Comparison of ENCODE assay signal across 10 mouse cellular contexts in genomic region chr15:7016018-7016417, GRCm38 (mm10).
"Had no signal": no experiment of that assay in that cellular context is flagged by ENCODE, and none has a peak within 500 bp of the region (broad histone marks: within the 10 kb centered on the region; RNA-seq: fewer than 3 reads in every experiment).

No protein-coding gene starts in this region.

- H3K4me3 ChIP-seq: limb, embryonic 15.5 days; liver, embryonic 12.5 days; lung, embryonic 15.5 days; midbrain, embryonic 12.5 days had no signal

- H3K4me1 ChIP-seq: liver, embryonic 12.5 days; midbrain, embryonic 12.5 days had no signal

- ATAC-seq: liver, embryonic 12.5 days had no signal

- H3K27me3 ChIP-seq: limb, embryonic 15.5 days; liver, embryonic 12.5 days; lung, embryonic 15.5 days; midbrain, embryonic 12.5 days had no signal

- H3K36me3 ChIP-seq: limb, embryonic 15.5 days; liver, embryonic 12.5 days; lung, embryonic 15.5 days; midbrain, embryonic 12.5 days had no signal

- H3K9ac ChIP-seq: limb, embryonic 15.5 days; liver, embryonic 12.5 days; lung, embryonic 15.5 days; midbrain, embryonic 12.5 days had no signal

- DNase-seq: kidney, adult 11 months; kidney, postnatal 25 days; layer of hippocampus, adult 9-11 months; layer of hippocampus, postnatal 36 days; right cerebral cortex, postnatal 14 days; thymus, postnatal 36 days had no signal

- H3K4me2 ChIP-seq: limb, embryonic 15.5 days; liver, embryonic 12.5 days; lung, embryonic 15.5 days; midbrain, embryonic 12.5 days had no signal

- H3K27ac ChIP-seq: limb, embryonic 15.5 days; liver, embryonic 12.5 days; lung, embryonic 15.5 days; midbrain, embryonic 12.5 days had no signal

- H3K9me3 ChIP-seq: limb, embryonic 15.5 days; liver, embryonic 12.5 days; lung, embryonic 15.5 days; midbrain, embryonic 12.5 days had no signal
